Mouse (Mus musculus): ENCODE measurements around the gene AB124611. TPM values are rescaled to one million over a fixed set of nuclear protein-coding genes. Genes with fewer than 3 reads are reported as not detected.
"Not testable (repeated sequence)": the region's sequence is repeated elsewhere in the genome, so short reads cannot be mapped to it uniquely, and the experiment has no call there.

AB124611 gene
- polyA plus RNA-seq (2012) = 0.13 and 0.39 TPM in 2 replicates

GRCm38 (mm10) chr9:21525937-21526633 lies at the start of gene AB124611:
Gene AB124611 (plus strand): TSS chr9:21526176.
- Histone ChIP-seq H3K4me3 (replicated peaks) (no peak within 1 kb of the TSS), H3K9me3 (ENCODE audit: control insufficient read depth, low read length) (no peaks in the 10 kb centered on the region), H3K4me1 (ENCODE audit: control insufficient read depth) (peaks cover 4% of the 10 kb centered on the region), H3K27me3 (ENCODE audit: control insufficient read depth) (0 out of 2 replicates have a peak, but pooled peaks cover 2% of the 10 kb centered on the region), H3K36me3 (ENCODE audit: control insufficient read depth) (no peaks in the 10 kb centered on the region)
- no peak for TF ChIP-seq TAL1 (IDR thresholded peaks at IDR 0.05; ENCODE audit: low read length)
- no peak for TF ChIP-seq GATA1 (IDR thresholded peaks at IDR 0.05; ENCODE audit: low read length)

- Histone ChIP-seq H3K27me3 (ENCODE audit: control insufficient read depth) (no peaks in the 10 kb centered on the region), H3K36me3 (ENCODE audit: control insufficient read depth) (peaks cover 99% of the 10 kb centered on the region), H3K9me3 (ENCODE audit: control insufficient read depth, low read length) (peaks cover 10% of the 10 kb centered on the region), H3K4me3 (replicated peaks) (no peak overlapping the region), H3K4me1 (ENCODE audit: control insufficient read depth) (peaks cover 9% of the 10 kb centered on the region)
- no peak for TF ChIP-seq TAL1 (IDR thresholded peaks at IDR 0.05; ENCODE audit: low read length)
- no peak for TF ChIP-seq GATA1 (IDR thresholded peaks at IDR 0.05; ENCODE audit: low read length)
Observed at GRCm38 (mm10) chr9:21477707-21478106, 48.3 kb upstream of the AB124611 start.

GRCm38 (mm10) chr9:21484065-21484464 lies 41.9 kb upstream of the AB124611 start:
- H3K9me3 ChIP-seq (ENCODE audit: control insufficient read depth, low read length) = no peaks in the 10 kb centered on the region
- H3K36me3 ChIP-seq (ENCODE audit: control insufficient read depth) = peaks cover 95% of the 10 kb centered on the region
- H3K4me3 ChIP-seq (replicated peaks) = no peak overlapping the region
- no peak for TF ChIP-seq GATA1 (IDR thresholded peaks at IDR 0.05; ENCODE audit: low read length)
- TF ChIP-seq TAL1 (IDR thresholded peaks at IDR 0.05; ENCODE audit: low read length) = no peak
- no peaks in the 10 kb centered on the region; the same call in 1 of the 2 replicates for H3K4me1 ChIP-seq (ENCODE audit: control insufficient read depth)
- no peaks in the 10 kb centered on the region for H3K27me3 ChIP-seq (ENCODE audit: control insufficient read depth)

GRCm38 (mm10) chr9:21488246-21488645 lies 37.7 kb upstream of the AB124611 start:
- not testable (repeated sequence) for H3K9me3 ChIP-seq (ENCODE audit: control insufficient read depth, low read length); H3K4me1 ChIP-seq (ENCODE audit: control insufficient read depth)
- peaks cover 94% of the 10 kb centered on the region for H3K36me3 ChIP-seq (ENCODE audit: control insufficient read depth)

GRCm38 (mm10) chr9:21490696-21491095 lies 35.3 kb upstream of the AB124611 start:
- no peak overlapping the region for H3K4me3 ChIP-seq (replicated peaks)
- TF ChIP-seq TAL1 (IDR thresholded peaks at IDR 0.05; ENCODE audit: low read length) (no peak), GATA1 (IDR thresholded peaks at IDR 0.05; ENCODE audit: low read length) (no peak)
- no peaks in the 10 kb centered on the region for H3K9me3 ChIP-seq (ENCODE audit: control insufficient read depth, low read length)
- H3K36me3 ChIP-seq (ENCODE audit: control insufficient read depth) = peaks cover 94% of the 10 kb centered on the region
- H3K27me3 ChIP-seq (ENCODE audit: control insufficient read depth) = no peaks in the 10 kb centered on the region
- H3K4me1 ChIP-seq (ENCODE audit: control insufficient read depth) = peaks cover 4% of the 10 kb centered on the region

More at GRCm38 (mm10) chr9:21488246-21488645, 37.7 kb upstream of the AB124611 start:
- not testable (repeated sequence) for H3K27me3 ChIP-seq (ENCODE audit: control insufficient read depth); H3K4me3 ChIP-seq (replicated peaks)

GRCm38 (mm10) chr9:21493907-21494306 lies 32.1 kb upstream of the AB124611 start:
- H3K36me3 ChIP-seq (ENCODE audit: control insufficient read depth) = peaks cover 98% of the 10 kb centered on the region

GRCm38 (mm10) chr9:21494726-21495125 lies 31.2 kb upstream of the AB124611 start:
- Histone ChIP-seq H3K36me3 (ENCODE audit: control insufficient read depth) (peaks cover 98% of the 10 kb centered on the region), H3K9me3 (ENCODE audit: control insufficient read depth, low read length) (no peaks in the 10 kb centered on the region), H3K27me3 (ENCODE audit: control insufficient read depth) (no peaks in the 10 kb centered on the region), H3K4me1 (ENCODE audit: control insufficient read depth) (peaks cover 4% of the 10 kb centered on the region), H3K4me3 (replicated peaks) (no peak overlapping the region)
- TF ChIP-seq TAL1 (IDR thresholded peaks at IDR 0.05; ENCODE audit: low read length) (no peak), GATA1 (IDR thresholded peaks at IDR 0.05; ENCODE audit: low read length) (no peak)

More at GRCm38 (mm10) chr9:21493907-21494306, 32.1 kb upstream of the AB124611 start:
- Histone ChIP-seq H3K27me3 (ENCODE audit: control insufficient read depth) (no peaks in the 10 kb centered on the region), H3K4me1 (ENCODE audit: control insufficient read depth) (peaks cover 4% of the 10 kb centered on the region), H3K4me3 (replicated peaks) (no peak overlapping the region), H3K9me3 (ENCODE audit: control insufficient read depth, low read length) (no peaks in the 10 kb centered on the region)
- TF ChIP-seq TAL1 (IDR thresholded peaks at IDR 0.05; ENCODE audit: low read length) (no peak), GATA1 (IDR thresholded peaks at IDR 0.05; ENCODE audit: low read length) (no peak)

- no peaks in the 10 kb centered on the region for H3K9me3 ChIP-seq (ENCODE audit: control insufficient read depth, low read length)
- H3K36me3 ChIP-seq (ENCODE audit: control insufficient read depth) = peaks cover 87% of the 10 kb centered on the region
- H3K27me3 ChIP-seq (ENCODE audit: control insufficient read depth) = no peaks in the 10 kb centered on the region
- no peak for TF ChIP-seq TAL1 (IDR thresholded peaks at IDR 0.05; ENCODE audit: low read length)
- no peak for TF ChIP-seq GATA1 (IDR thresholded peaks at IDR 0.05; ENCODE audit: low read length)
- no peak overlapping the region for H3K4me3 ChIP-seq (replicated peaks)
- peaks cover 4% of the 10 kb centered on the region for H3K4me1 ChIP-seq (ENCODE audit: control insufficient read depth)
Observed at GRCm38 (mm10) chr9:21496308-21497049, 29.5 kb upstream of the AB124611 start.

GRCm38 (mm10) chr9:21497050-21497542 lies 28.9 kb upstream of the AB124611 start:
- H3K36me3 ChIP-seq (ENCODE audit: control insufficient read depth) = peaks cover 86% of the 10 kb centered on the region
- no peak overlapping the region for H3K4me3 ChIP-seq (replicated peaks)
- TF ChIP-seq TAL1 (IDR thresholded peaks at IDR 0.05; ENCODE audit: low read length) (no peak), GATA1 (IDR thresholded peaks at IDR 0.05; ENCODE audit: low read length) (no peak)
- H3K9me3 ChIP-seq (ENCODE audit: control insufficient read depth, low read length) = no peaks in the 10 kb centered on the region
- no peaks in the 10 kb centered on the region for H3K27me3 ChIP-seq (ENCODE audit: control insufficient read depth)
- peaks cover 4% of the 10 kb centered on the region for H3K4me1 ChIP-seq (ENCODE audit: control insufficient read depth)
